Mouse (Mus musculus) gastrocnemius, adult 18-20 months (tissue): ENCODE measurements at regions not wholly inside any gene's neighbourhood (a gene's known extent, or its start where the extent isn't known, plus 50 kb on each side); places are given as distances from the start of the nearest gene placed in this dataset.

ENCODE experiments used
- DNase-seq: peaks from one replicate; pipeline ENCODE4 v3.0.0; 2021; ENCODE audit warnings: low spot score

- DNase-seq = no peak
These were observed 126.2 kb upstream of the Nectin1 start for GRCm38 (mm10) chr9:43617632-43618031.

DNA sequence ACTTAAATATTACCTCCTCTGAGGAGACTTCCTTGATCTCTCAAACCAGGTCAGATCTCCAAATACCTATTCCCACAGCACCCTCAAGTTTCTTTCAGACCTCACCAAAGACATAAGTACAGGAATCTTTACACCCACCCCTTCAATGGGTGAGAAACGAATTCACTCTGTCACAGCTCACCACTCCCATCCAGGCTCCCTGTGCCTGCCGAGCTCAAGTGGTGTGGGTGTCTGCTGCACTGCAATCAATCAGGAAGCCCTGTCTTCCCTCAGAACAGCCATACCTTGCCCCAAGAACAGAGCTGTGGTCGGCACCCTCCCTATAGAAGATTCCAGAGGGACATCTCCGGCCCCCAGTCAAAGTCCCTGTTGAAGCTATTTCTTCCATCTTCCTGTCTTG, 116.2 kb upstream of the Nectin1 start:
- DNase-seq = no peak

GRCm38 (mm10) chr9:43628786-43629185, 115.0 kb upstream of the Nectin1 start:
- no peak for DNase-seq

GRCm38 (mm10) chr9:43636372-43636965, 107.3 kb upstream of the Nectin1 start:
- DNase-seq = no peak

DNA sequence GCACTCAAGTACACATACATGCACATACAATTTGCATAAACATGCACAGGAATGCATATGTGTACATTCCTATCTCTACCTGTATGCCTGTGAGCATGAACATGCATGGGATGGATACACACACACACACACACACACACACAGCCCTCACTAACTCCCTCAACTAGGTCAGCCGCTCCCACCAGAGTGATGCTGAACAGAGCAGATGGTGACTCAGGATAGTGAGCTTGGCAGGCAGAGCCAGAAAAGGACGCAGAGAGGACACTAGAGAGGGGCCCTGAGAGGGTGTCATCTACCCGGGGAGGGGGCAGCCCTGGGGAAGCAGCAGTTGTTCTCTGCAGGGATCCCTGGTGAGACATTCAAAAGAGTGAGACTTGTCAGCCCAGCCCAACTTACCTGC, 85.6 kb upstream of the Nectin1 start:
- no peak for DNase-seq

DNA sequence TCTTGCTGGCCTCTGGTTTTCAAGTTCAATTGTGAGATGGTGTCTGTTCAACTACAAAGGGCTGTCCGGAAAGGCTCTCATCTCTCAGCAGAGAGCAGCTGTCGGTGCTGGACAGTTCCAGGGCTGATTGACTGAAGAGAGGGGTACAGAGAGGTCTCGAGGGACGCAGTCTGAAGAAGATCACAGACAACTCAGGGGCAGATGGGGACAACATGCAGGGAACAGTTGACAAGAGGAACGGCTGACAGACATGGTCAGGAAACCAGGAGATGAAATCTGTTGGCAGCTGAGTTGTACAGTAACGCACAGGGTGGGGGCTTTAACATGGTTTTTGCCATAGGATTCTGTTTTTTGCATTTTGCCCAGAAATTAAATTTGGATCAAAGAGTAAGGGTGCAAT, 84.5 kb upstream of the Nectin1 start:
- DNase-seq = no peak

GRCm38 (mm10) chr9:43660151-43660550, 83.6 kb upstream of the Nectin1 start:
- DNase-seq = no peak

DNA sequence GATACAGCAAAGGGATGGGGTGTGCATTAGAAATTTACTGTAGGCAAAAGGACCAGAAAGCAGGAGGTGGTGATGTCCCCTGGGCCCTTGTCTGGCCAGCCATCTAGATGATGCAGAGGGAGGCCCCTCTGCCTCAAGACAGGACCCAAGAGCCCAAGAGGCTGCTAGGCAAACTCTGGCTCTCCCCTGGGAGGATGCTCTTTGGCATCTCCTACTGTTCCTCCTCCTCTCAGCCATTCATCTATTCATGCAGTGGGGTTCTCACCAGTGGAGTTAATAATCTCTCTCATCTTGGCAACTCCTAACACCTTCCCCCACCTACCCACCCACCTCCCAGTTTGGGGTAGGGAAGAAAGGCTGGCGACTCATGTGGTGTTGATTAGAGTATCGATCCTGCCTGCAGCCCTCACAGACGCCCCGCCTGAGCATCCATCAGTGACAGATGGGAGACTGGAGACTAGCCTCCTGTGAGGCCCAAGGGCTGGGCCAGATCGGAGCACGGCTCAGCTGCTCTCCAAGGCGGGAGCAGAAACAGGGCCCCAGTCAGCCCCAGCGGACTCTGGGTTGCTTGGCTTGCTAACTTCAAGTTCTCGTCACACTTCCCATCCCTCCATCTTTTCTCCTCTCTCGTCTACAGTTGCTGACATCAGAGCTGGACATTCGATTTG, 82.8 kb upstream of the Nectin1 start:
- DNase-seq = no peak

DNA sequence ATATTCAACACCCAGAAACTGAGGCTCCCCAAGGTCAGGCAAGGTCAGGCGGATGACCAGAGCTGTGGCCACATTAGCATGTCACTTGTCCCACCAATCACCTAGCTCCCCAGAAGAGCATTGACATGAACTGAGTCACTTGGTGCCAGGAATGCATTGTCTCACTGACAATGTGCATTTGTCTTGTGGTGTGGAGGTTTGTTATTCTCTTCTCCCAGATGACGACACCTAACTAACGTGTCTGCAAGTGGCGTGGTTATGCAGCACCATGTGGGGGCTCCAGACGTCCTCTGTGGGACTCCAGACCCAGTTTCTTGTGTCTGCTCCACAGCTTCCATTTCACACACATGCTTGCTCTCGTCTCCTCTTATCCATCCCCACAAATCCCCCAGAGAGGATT, 82.1 kb upstream of the Nectin1 start:
- no peak for DNase-seq

- DNase-seq = no peak
These were observed 76.4 kb upstream of the Nectin1 start for GRCm38 (mm10) chr9:43667386-43667785.

DNA sequence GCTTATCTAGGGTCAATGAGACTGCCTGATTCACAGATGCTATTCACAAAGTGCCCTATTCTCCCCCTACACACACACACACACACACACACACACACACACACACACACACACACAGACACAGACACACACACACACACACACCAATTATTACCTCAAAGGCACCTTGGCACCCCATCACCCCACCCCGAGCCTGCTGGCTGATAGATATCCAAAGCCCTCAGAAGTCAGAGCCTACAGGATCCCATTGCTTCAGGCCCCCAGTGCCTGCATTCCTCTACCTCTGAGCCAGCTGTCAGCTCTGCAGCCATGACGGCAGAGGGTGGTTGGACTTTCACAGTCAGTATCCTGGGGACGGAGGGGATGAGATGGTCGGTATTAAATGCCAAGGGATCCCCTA, 75.8 kb upstream of the Nectin1 start:
- DNase-seq = no peak

DNA sequence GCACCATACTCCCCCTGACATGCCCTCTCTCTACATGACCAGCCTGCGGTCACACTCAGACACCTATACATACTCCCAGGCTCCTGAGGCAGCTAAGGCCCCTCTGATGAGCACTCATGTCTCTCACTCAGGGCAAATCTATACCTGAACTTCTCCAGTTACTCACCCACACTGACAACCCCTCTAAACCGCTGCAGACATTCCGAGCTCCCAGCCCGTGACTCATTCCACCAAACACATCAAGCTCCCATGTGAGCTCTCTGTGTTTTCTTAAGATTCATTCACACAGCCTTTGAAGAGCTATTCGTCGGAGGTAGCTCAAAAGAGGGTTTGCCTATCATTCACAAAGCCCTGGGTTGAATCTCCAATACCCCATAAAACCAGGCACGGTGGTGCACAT, 75.1 kb upstream of the Nectin1 start:
- no peak for DNase-seq

GRCm38 (mm10) chr9:43670563-43670962, 73.2 kb upstream of the Nectin1 start:
- DNase-seq = no peak

- no peak for DNase-seq
These were observed 70.6 kb upstream of the Nectin1 start for GRCm38 (mm10) chr9:43673171-43673680.

GRCm38 (mm10) chr9:43674321-43674720, 69.5 kb upstream of the Nectin1 start:
- no peak for DNase-seq

- DNase-seq = no peak
These were observed 67.8 kb upstream of the Nectin1 start for GRCm38 (mm10) chr9:43676011-43676410.

- no peak for DNase-seq
These were observed 64.5 kb upstream of the Nectin1 start for GRCm38 (mm10) chr9:43679331-43679730.

DNA sequence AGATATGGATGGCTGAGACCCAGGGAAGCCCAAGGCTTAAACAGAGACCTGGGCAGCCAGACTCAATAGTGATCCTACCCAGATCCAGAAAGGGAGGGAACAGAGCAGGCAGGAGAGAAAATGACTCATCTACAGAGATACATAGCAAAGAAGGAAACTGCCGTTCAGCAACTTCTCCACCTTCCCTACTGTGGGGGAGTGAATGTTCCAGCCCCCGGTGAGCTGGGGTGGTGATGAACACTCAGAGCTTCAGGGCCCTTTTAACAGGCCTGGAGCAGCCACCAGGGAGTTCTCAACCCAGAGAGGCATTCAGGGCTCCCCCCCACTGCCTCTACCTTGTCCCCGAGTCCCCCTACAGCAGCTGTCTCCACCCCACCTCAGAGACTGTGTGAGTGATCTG, 62.5 kb upstream of the Nectin1 start:
- no peak for DNase-seq

DNA sequence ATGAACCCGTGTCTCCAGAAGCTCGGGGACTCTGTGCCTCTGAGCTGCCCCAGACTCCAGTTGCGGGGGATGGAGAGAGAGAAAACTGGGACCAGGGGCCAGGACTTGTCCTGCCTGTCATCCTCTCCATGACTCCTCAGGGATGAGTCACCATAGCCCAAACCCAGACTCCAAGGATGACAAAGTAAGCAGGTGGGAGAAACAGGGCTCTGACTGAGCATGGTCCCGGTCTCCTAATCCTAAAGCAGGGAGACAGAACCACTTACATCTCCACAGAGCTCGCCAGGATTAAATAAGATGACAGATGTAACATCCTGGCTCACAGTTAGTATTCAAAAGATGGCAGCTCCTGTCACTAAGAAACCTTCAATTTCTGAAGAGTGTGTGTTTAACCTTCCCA, 61.7 kb upstream of the Nectin1 start:
- no peak for DNase-seq

DNA sequence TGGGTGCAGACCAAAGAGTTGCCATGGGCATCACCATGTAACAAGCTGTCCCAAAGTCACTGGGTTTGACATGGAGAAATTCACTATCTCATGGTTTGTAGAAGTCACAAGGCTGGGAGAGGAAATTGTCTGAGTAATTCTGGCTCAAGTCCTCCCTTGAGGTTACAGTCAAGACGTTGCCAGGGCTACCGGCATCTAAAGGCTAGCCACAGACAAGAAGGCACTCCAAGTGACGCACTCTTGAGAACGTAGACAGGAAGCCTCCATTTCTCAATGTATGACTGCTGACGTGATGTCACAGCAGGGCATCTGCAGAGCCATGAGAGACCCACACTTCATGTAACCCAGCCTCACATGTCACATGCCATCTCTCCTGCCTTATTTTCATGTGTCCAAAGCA, 59.2 kb upstream of the Nectin1 start:
- no peak for DNase-seq

GRCm38 (mm10) chr9:43692015-43692414, 51.8 kb upstream of the Nectin1 start:
- DNase-seq = no peak

DNA sequence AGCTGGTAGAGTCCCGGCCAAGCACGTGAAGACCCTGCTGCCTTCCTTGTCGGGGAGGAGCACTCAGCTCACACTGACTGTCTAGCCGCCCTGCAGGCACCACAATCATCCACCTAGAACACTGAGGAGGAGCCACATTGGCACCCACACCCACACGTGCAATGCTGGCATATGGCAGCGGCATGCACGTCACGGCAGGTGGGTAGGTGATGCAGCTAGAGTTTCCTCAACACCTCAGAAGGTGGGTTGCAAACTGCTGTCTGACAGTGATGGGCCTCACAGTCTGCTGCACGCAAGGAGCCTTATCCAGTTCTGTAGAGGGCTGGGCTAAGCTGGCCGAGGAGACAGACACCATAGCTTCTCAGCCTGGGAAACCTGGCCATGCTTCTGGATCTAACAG, 51.2 kb upstream of the Nectin1 start:
- DNase-seq = no peak
